Mouse (Mus musculus): ENCODE measurements around the gene Skap2.

The Skap2 gene

DNA sequence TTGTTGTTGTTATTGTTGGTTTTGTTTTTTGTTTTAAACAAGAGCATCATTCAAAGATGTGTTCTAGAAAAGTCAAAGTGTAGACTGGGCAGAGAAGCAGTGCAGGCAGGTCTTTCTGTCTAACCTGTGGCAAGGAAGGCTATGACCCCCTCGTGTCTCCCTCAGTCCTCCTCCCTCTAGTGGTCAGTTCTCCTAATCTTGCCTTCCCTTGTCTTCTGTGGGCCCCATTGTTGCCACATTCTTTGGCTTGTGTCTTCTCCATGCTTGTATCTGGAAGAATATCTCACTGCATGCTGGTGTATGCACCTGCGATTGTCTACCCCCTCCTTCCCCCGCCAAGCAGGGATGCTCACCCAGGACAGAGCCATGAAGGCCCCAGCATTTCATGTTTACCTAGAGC, 174.2 kb downstream of the Skap2 start:
- no peak for DNase-seq

- DNase-seq, result no peak
Observed at GRCm38 (mm10) chr6:51833362-51833761, 179.0 kb downstream of the Skap2 start.

- no peak for DNase-seq
Observed at GRCm38 (mm10) chr6:51825621-51826021, 186.7 kb downstream of the Skap2 start.

GRCm38 (mm10) chr6:51824136-51824830, 188.1 kb downstream of the Skap2 start:
- peak; percentile 34 for DNase-seq

- no peak for DNase-seq
Observed at GRCm38 (mm10) chr6:51822049-51822448, 190.3 kb downstream of the Skap2 start.

- DNase-seq, result no peak
Observed at GRCm38 (mm10) chr6:51820853-51821252, 191.5 kb downstream of the Skap2 start.

GRCm38 (mm10) chr6:51816892-51817621, 195.3 kb downstream of the Skap2 start:
- DNase-seq, result no peak

- DNase-seq, result no peak
Observed at GRCm38 (mm10) chr6:51810906-51811305, 201.4 kb downstream of the Skap2 start.

DNA sequence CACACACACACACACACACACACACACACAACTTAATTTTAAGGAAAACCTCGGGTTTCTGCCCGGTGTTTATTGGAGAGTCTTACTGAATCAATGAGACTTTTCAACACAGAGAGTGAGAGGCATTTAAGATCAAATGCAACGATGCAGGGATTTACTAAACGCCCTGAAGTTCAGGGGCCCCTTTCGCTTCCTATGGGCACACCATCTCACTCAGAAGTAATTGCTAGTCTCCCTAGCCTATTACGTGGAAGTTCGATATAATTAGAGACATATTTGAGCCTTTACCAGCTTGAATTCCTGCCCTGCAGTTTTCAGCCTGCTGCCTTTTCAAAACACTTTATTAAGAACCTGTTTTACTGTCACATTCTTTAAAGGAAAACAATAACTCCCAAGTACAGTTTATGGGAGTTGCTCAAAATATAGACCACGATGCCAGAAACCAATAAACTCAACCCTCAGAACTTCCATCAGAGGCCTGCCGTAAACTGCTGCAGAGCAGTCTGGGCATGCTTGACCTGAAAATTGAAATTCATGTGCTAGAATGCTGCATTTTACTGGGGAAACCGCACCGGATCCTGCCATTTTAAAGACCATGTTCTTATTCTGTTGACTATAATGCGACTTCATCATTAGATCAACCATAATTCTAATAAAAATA, 203.1 kb downstream of the Skap2 start:
- DNase-seq, result no peak

- DNase-seq, result no peak
Observed at GRCm38 (mm10) chr6:51808011-51808410, 204.3 kb downstream of the Skap2 start.

Measured in embryo, embryonic 11 days (tissue).